Mouse (Mus musculus): ENCODE measurements around the gene Stag2.

- TF ChIP-seq POLR2A (IDR thresholded peaks at IDR 0.05; ENCODE audit: insufficient read depth, low read length) (no peak), CTCF (IDR thresholded peaks at IDR 0.05; ENCODE audit: low read depth, low read length) (no peak), EP300 (IDR thresholded peaks at IDR 0.05; ENCODE audit: insufficient read depth, low read depth, low read length) (no peak)
These were observed 3.9 kb downstream of the Stag2 start for GRCm38 (mm10) chrX:42153056-42153455.

Measured in ES-Bruce4 (cell line).